Mouse (Mus musculus) hindbrain, postnatal 0 days (tissue): ENCODE data around the gene Ttc30a2. TPM values are rescaled to one million over a fixed set of nuclear protein-coding genes. Genes with fewer than 3 reads are reported as not detected.

Experiments used
- ATAC-seq: fragments of 200-750 bp; cut with Nextera tagmentation; 2 replicates; pipeline ENCODE4 v1.8.0; 2017; ENCODE audit warnings: mild to moderate bottlenecking, moderate TSS enrichment, moderate library complexity
- DNase-seq: peaks from one replicate; pipeline ENCODE4 v3.0.0-alpha.2; 2015; ENCODE audit warnings: low spot score
- H3K27ac ChIP-seq: fragments of 300-500 bp; sonication (generic); 2 replicates; pipeline ENCODE4 v1.5.1; 2014; ENCODE audit warnings: mild to moderate bottlenecking
- H3K27me3 ChIP-seq: fragments of 300-500 bp; sonication (generic); 2 replicates; pipeline ENCODE4 v1.6.1; 2014; ENCODE audit warnings: low read length, mixed read lengths; ENCODE audit not compliant: insufficient read depth
- H3K36me3 ChIP-seq: fragments of 300-500 bp; sonication (generic); 2 replicates; pipeline ENCODE4 v1.6.1; 2014; ENCODE audit warnings: low read length, mixed read lengths; ENCODE audit not compliant: insufficient read depth
- H3K4me1 ChIP-seq: fragments of 300-500 bp; sonication (generic); 2 replicates; pipeline ENCODE4 v1.6.1; 2014; ENCODE audit warnings: antibody characterized with exemption, low read length, mixed read lengths; ENCODE audit not compliant: insufficient read depth
- H3K4me2 ChIP-seq: fragments of 300-500 bp; sonication (generic); 2 replicates; pipeline ENCODE4 v1.6.1; 2014; ENCODE audit warnings: low read depth, mild to moderate bottlenecking, low read length, moderate library complexity, mixed read lengths
- H3K4me3 ChIP-seq: fragments of 300-500 bp; sonication (generic); 2 replicates; pipeline ENCODE4 v1.5.1; 2014; ENCODE audit warnings: low read length
- H3K9ac ChIP-seq: fragments of 300-500 bp; sonication (generic); replicated peaks from 2 replicates; pipeline ENCODE4 v1.6.1; 2014; ENCODE audit warnings: mild to moderate bottlenecking, low read length, moderate library complexity, mixed read lengths
- H3K9me3 ChIP-seq: fragments of 300-500 bp; sonication (generic); 2 replicates; pipeline ENCODE4 v1.6.1; 2016; ENCODE audit warnings: low read length, mixed read lengths
- CTCF ChIP-seq: IDR thresholded peaks from 2 replicates; pipeline ENCODE4 v1.5.1; 2016; ENCODE audit warnings: antibody characterized with exemption, control low read depth, low read depth
- WGBS: fragments of 180-500 bp; shearing (Covaris S2); extraction: QIAGEN DNeasy Blood & Tissue Kit; methylation state at CpG from one replicate; pipeline ENCODE4 v1.1.7; 2014; 5-methylcytosine and 5-hydroxymethylcytosine counted together
- polyA plus RNA-seq: library from polyadenylated mRNA; unstranded; fragments of >200 nt; fragmentation: Nextera tagmentation; extraction: Ambion mirVana; gene quantifications from 2 replicates; pipeline ENCODE4 v1.2.1, GENCODE M21; 2015
- total RNA-seq: library from RNA; depleted of rRNA; stranded (reverse); fragments of >200 nt; gene quantifications from 2 replicates; pipeline ENCODE4 v1.2.3, GENCODE M21; 2014

Ttc30a2 gene
- total and polyA plus RNA-seq, 2 experiments from 2014 or later: 0.38 to 1.9 TPM

GRCm38 (mm10) chr2:75964051-75964450, 13.9 kb downstream of the Ttc30a2 start:
- ATAC-seq (no peak), DNase-seq (no peak)
- no peaks in the 10 kb centered on the region for H3K36me3 ChIP-seq
- peaks cover 9% of the 10 kb centered on the region; the same call in 1 of the 2 replicates for H3K4me1 ChIP-seq
- no peak for TF ChIP-seq CTCF
- no peaks in the 10 kb centered on the region for H3K27me3 ChIP-seq
- H3K27ac ChIP-seq: no peak overlapping the region
- 74% methylated on average over 5 of the region's 5 CpGs for WGBS
- H3K9ac ChIP-seq: 0 out of 2 replicates have a peak overlapping the region, but pooled peaks have one; percentile 18
- no peak overlapping the region for H3K4me3 ChIP-seq
- H3K4me2 ChIP-seq: peak overlapping the region; percentile 49
- H3K9me3 ChIP-seq: no peaks in the 10 kb centered on the region

- Histone ChIP-seq H3K4me1 (peaks cover 9% of the 10 kb centered on the region; the same call in 1 of the 2 replicates), H3K36me3 (no peaks in the 10 kb centered on the region), H3K27me3 (no peaks in the 10 kb centered on the region), H3K4me2 (no peak overlapping the region), H3K27ac (no peak overlapping the region), H3K9me3 (no peaks in the 10 kb centered on the region), H3K4me3 (no peak overlapping the region), H3K9ac (no peak overlapping the region)
- DNase-seq (no peak), ATAC-seq (no peak)
- no peak for TF ChIP-seq CTCF
- WGBS: 62% methylated on average over 10 of the region's 10 CpGs
These were observed 14.6 kb downstream of the Ttc30a2 start for GRCm38 (mm10) chr2:75963211-75963840.

GRCm38 (mm10) chr2:75960366-75961330, 17.3 kb downstream of the Ttc30a2 start:
- DNase-seq (peak; percentile 46), ATAC-seq (no peak)
- TF ChIP-seq CTCF: peak; percentile 36
- H3K9me3 ChIP-seq: no peaks in the 10 kb centered on the region
- peak overlapping the region; percentile 17 for H3K27ac ChIP-seq
- H3K27me3 ChIP-seq: no peaks in the 10 kb centered on the region
- peaks cover 9% of the 10 kb centered on the region; the same call in 1 of the 2 replicates for H3K4me1 ChIP-seq
- no peak overlapping the region for H3K4me3 ChIP-seq
- peak overlapping the region; percentile 31; the same call in 1 of the 2 replicates for H3K4me2 ChIP-seq
- no peaks in the 10 kb centered on the region for H3K36me3 ChIP-seq
- H3K9ac ChIP-seq: no peak overlapping the region
- 43% methylated on average over 15 of the region's 15 CpGs for WGBS

GRCm38 (mm10) chr2:75959850-75960365, 18.1 kb downstream of the Ttc30a2 start:
- ATAC-seq (peak; percentile 59; the same call in 1 of the 2 replicates), DNase-seq (peak; percentile 75)
- Histone ChIP-seq H3K9ac (no peak overlapping the region; the same call in 1 of the 2 replicates), H3K4me2 (peak overlapping the region; percentile 31), H3K36me3 (no peaks in the 10 kb centered on the region), H3K27me3 (no peaks in the 10 kb centered on the region), H3K4me3 (no peak overlapping the region), H3K9me3 (no peaks in the 10 kb centered on the region), H3K4me1 (peaks cover 9% of the 10 kb centered on the region; the same call in 1 of the 2 replicates), H3K27ac (peak overlapping the region; percentile 17)
- WGBS: 9% methylated on average over 15 of the region's 15 CpGs
- TF ChIP-seq CTCF: no peak

- H3K9me3 ChIP-seq: no peaks in the 10 kb centered on the region
- 29% methylated on average over 18 of the region's 18 CpGs for WGBS
- H3K9ac ChIP-seq: no peak overlapping the region
- no peaks in the 10 kb centered on the region for H3K36me3 ChIP-seq
- no peaks in the 10 kb centered on the region for H3K27me3 ChIP-seq
- no peak for TF ChIP-seq CTCF
- ATAC-seq (peak; percentile 53; the same call in 1 of the 2 replicates), DNase-seq (peak; percentile 32)
- H3K27ac ChIP-seq: peak overlapping the region; percentile 26; the same call in 1 of the 2 replicates
- H3K4me3 ChIP-seq: no peak overlapping the region
- peak overlapping the region; percentile 31 for H3K4me2 ChIP-seq
- peaks cover 9% of the 10 kb centered on the region; the same call in 1 of the 2 replicates for H3K4me1 ChIP-seq
These were observed 18.7 kb downstream of the Ttc30a2 start for GRCm38 (mm10) chr2:75959183-75959849.

- Histone ChIP-seq H3K4me2 (no peak overlapping the region), H3K9me3 (no peaks in the 10 kb centered on the region), H3K27me3 (no peaks in the 10 kb centered on the region), H3K4me1 (peaks cover 9% of the 10 kb centered on the region; the same call in 1 of the 2 replicates), H3K36me3 (no peaks in the 10 kb centered on the region), H3K4me3 (no peak overlapping the region), H3K9ac (no peak overlapping the region), H3K27ac (no peak overlapping the region)
- DNase-seq (no peak), ATAC-seq (no peak)
- TF ChIP-seq CTCF: no peak
- WGBS: 55% methylated on average over 14 of the region's 14 CpGs
These were observed 22.3 kb downstream of the Ttc30a2 start for GRCm38 (mm10) chr2:75955709-75956108.
